Mouse (Mus musculus) olfactory bulb, adult 2 months (tissue): ENCODE results near the gene Clcn1. TPM values are rescaled to one million over a fixed set of nuclear protein-coding genes. Genes with fewer than 3 reads are reported as not detected.
A peak's percentile ranks its signal among the peaks of the same experiment; 100 is the strongest.

ENCODE experiments used
- H3K27ac ChIP-seq: fragments of 200-500 bp; 2 replicates; pipeline ENCODE4 v1.5.1; 2012; ENCODE audit warnings: low read depth, low read length; ENCODE audit not compliant: insufficient read depth
- H3K4me1 ChIP-seq: fragments of 200-500 bp; 2 replicates; pipeline ENCODE4 v1.6.1; 2012; ENCODE audit warnings: low read length; ENCODE audit not compliant: control insufficient read depth, insufficient read depth
- H3K4me3 ChIP-seq: fragments of 200-500 bp; 2 replicates; pipeline ENCODE4 v1.5.1; 2012; ENCODE audit warnings: mild to moderate bottlenecking, low read depth, low read length, moderate library complexity; ENCODE audit not compliant: insufficient read depth
- CTCF ChIP-seq: fragments of 200-500 bp; IDR thresholded peaks from 2 replicates; pipeline ENCODE4 v1.5.1; 2012; ENCODE audit warnings: low read depth, mild to moderate bottlenecking, low read length, moderate library complexity; ENCODE audit not compliant: insufficient read depth
- POLR2A ChIP-seq: fragments of 200-500 bp; IDR thresholded peaks from 2 replicates; pipeline ENCODE4 v1.6.1; 2012; ENCODE audit warnings: mild to moderate bottlenecking, low read depth, low read length, moderate library complexity; ENCODE audit not compliant: insufficient read depth
- WGBS: fragments of 180-500 bp; shearing (Covaris S2); methylation state at CpG from one replicate; pipeline ENCODE4 v1.1.7; 2018; 5-methylcytosine and 5-hydroxymethylcytosine counted together
- polyA plus RNA-seq: library from polyadenylated mRNA; stranded (reverse); fragments of >200 nt; gene quantifications from 2 replicates; pipeline ENCODE4 v1.2.4, GENCODE M21; 2012; ENCODE audit warnings: low replicate concordance; ENCODE audit not compliant: missing spikeins, insufficient read depth, insufficient read length

The Clcn1 gene
- polyA plus RNA-seq, 1 experiment: not detected

- Histone ChIP-seq H3K27ac (peak overlapping the region; percentile 91; the same call in 1 of the 2 replicates), H3K4me1 (peaks cover 12% of the 10 kb centered on the region), H3K4me3 (peak overlapping the region; percentile 85)
- WGBS: 3% methylated on average over 7 of the region's 7 CpGs
- TF ChIP-seq CTCF: peak; percentile 49
- TF ChIP-seq POLR2A: no peak
Measured at GRCm38 (mm10) chr6:42325268-42325609, 38.8 kb downstream of the Clcn1 start.

GRCm38 (mm10) chr6:42326509-42326908, 40.0 kb downstream of the Clcn1 start:
- H3K4me3 ChIP-seq: no peak overlapping the region
- H3K4me1 ChIP-seq: peaks cover 9% of the 10 kb centered on the region
- no peak overlapping the region for H3K27ac ChIP-seq
- TF ChIP-seq CTCF (no peak), POLR2A (no peak)
- WGBS: 92% methylated on average over 3 of the region's 3 CpGs

- Histone ChIP-seq H3K4me1 (no peaks in the 10 kb centered on the region), H3K27ac (no peak overlapping the region), H3K4me3 (no peak overlapping the region)
- TF ChIP-seq POLR2A: no peak
- no peak for TF ChIP-seq CTCF
- 80% methylated on average over 3 of the region's 3 CpGs for WGBS
Measured at GRCm38 (mm10) chr6:42328757-42329156, 42.3 kb downstream of the Clcn1 start.

- no peak for TF ChIP-seq CTCF
- TF ChIP-seq POLR2A: no peak
- no peaks in the 10 kb centered on the region for H3K4me1 ChIP-seq
- no peak overlapping the region for H3K4me3 ChIP-seq
- WGBS: 85% methylated on average over 3 of the region's 3 CpGs
- H3K27ac ChIP-seq: no peak overlapping the region
Measured at GRCm38 (mm10) chr6:42330216-42330615, 43.7 kb downstream of the Clcn1 start.

GRCm38 (mm10) chr6:42330946-42331345, 44.5 kb downstream of the Clcn1 start:
- WGBS: 94% methylated on average over 3 of the region's 3 CpGs
- Histone ChIP-seq H3K4me1 (no peaks in the 10 kb centered on the region), H3K27ac (no peak overlapping the region), H3K4me3 (no peak overlapping the region)
- no peak for TF ChIP-seq CTCF

- WGBS: 94% methylated on average over 2 of the region's 2 CpGs
- TF ChIP-seq CTCF (no peak), POLR2A (no peak)
Measured at GRCm38 (mm10) chr6:42339189-42339588, 52.7 kb downstream of the Clcn1 start.

GRCm38 (mm10) chr6:42339981-42340380, 53.5 kb downstream of the Clcn1 start:
- Histone ChIP-seq H3K4me3 (no peak overlapping the region), H3K4me1 (peaks cover 3% of the 10 kb centered on the region; the same call in 1 of the 2 replicates), H3K27ac (no peak overlapping the region)
- TF ChIP-seq CTCF (no peak), POLR2A (no peak)
- WGBS: 62% methylated on average over 5 of the region's 5 CpGs

More at GRCm38 (mm10) chr6:42339189-42339588, 52.7 kb downstream of the Clcn1 start:
- Histone ChIP-seq H3K4me3 (no peak overlapping the region), H3K27ac (no peak overlapping the region), H3K4me1 (peaks cover 3% of the 10 kb centered on the region; the same call in 1 of the 2 replicates)

- no peak for TF ChIP-seq CTCF
- TF ChIP-seq POLR2A: no peak
- Histone ChIP-seq H3K27ac (no peak overlapping the region), H3K4me1 (peaks cover 3% of the 10 kb centered on the region; the same call in 1 of the 2 replicates), H3K4me3 (no peak overlapping the region)
- 78% methylated on average over 1 of the region's 1 CpGs for WGBS
Measured at GRCm38 (mm10) chr6:42342171-42342570, 55.7 kb downstream of the Clcn1 start.

GRCm38 (mm10) chr6:42343361-42344120, 57.1 kb downstream of the Clcn1 start:
- no peak overlapping the region for H3K4me3 ChIP-seq
- H3K27ac ChIP-seq: no peak overlapping the region
- WGBS: 82% methylated on average over 9 of the region's 9 CpGs
- TF ChIP-seq CTCF (no peak), POLR2A (no peak)
- H3K4me1 ChIP-seq: peaks cover 4% of the 10 kb centered on the region; the same call in 1 of the 2 replicates

GRCm38 (mm10) chr6:42344255-42344654, 57.8 kb downstream of the Clcn1 start:
- no peak for TF ChIP-seq CTCF
- TF ChIP-seq POLR2A: no peak

More at GRCm38 (mm10) chr6:42344255-42344654, 57.8 kb downstream of the Clcn1 start:
- Histone ChIP-seq H3K4me3 (no peak overlapping the region), H3K27ac (no peak overlapping the region), H3K4me1 (peaks cover 6% of the 10 kb centered on the region; the same call in 1 of the 2 replicates)
- 97% methylated on average over 1 of the region's 1 CpGs for WGBS
